Mouse (Mus musculus) liver, embryonic 14.5 days (tissue): Measurements from ENCODE around the gene Parn. TPM values are rescaled to one million over a fixed set of nuclear protein-coding genes. Genes with fewer than 3 reads are reported as not detected.

Experiments
- ATAC-seq: fragments of 200-750 bp; cut with Nextera tagmentation; 2 replicates; pipeline ENCODE4 v1.8.0; 2017; ENCODE audit warnings: moderate number of reproducible peaks, mild to moderate bottlenecking, moderate library complexity; ENCODE audit not compliant: insufficient read depth
- DNase-seq, 3 experiments: peaks; one replicate each; pipeline ENCODE4 v3.0.0-alpha.2; 2012 to 2013; ENCODE audit warnings: low read depth in 3 of 3, low spot score in 3 of 3
- H3K27ac ChIP-seq: fragments of 300-500 bp; sonication (generic); 2 replicates; pipeline ENCODE4 v1.5.1; 2014; ENCODE audit warnings: moderate library complexity, mild to moderate bottlenecking, control low read depth, inconsistent platforms
- H3K27me3 ChIP-seq: fragments of 300-500 bp; sonication (generic); 2 replicates; pipeline ENCODE4 v1.6.1; 2014; ENCODE audit warnings: mild to moderate bottlenecking, low read length, moderate library complexity; ENCODE audit not compliant: control insufficient read depth, insufficient read depth
- H3K36me3 ChIP-seq: fragments of 300-500 bp; sonication (generic); replicated peaks from 2 replicates; pipeline ENCODE4 v1.6.1; 2014; ENCODE audit warnings: low read depth; ENCODE audit not compliant: control insufficient read depth, insufficient read depth
- H3K4me1 ChIP-seq, 2 experiments: fragments of 200-500 bp in 1 of 2; fragments of 300-500 bp in 1 of 2; sonication (generic) in 1 of 2; replicated peaks; 2 replicates each; pipeline ENCODE4 v1.6.1; 2012 to 2014; ENCODE audit warnings: antibody characterized with exemption in 1 of 2, inconsistent platforms in 1 of 2, low read length in 1 of 2; ENCODE audit not compliant: control insufficient read depth in 2 of 2, insufficient read depth in 2 of 2
- H3K4me2 ChIP-seq: fragments of 300-500 bp; sonication (generic); 2 replicates; pipeline ENCODE4 v1.6.1; 2014; ENCODE audit warnings: low read depth, mild to moderate bottlenecking, control low read depth, moderate library complexity
- H3K4me3 ChIP-seq, 2 experiments: fragments of 200-500 bp in 1 of 2; fragments of 300-500 bp in 1 of 2; sonication (generic) in 1 of 2; 2 replicates each; pipeline ENCODE4 v1.5.1; 2012 to 2014; ENCODE audit warnings: low read depth in 2 of 2, low read length in 2 of 2, mild to moderate bottlenecking in 2 of 2, control low read depth in 1 of 2, inconsistent platforms in 1 of 2, moderate library complexity in 1 of 2; ENCODE audit not compliant: insufficient read depth in 1 of 2
- H3K9ac ChIP-seq: fragments of 300-500 bp; sonication (generic); replicated peaks from 2 replicates; pipeline ENCODE4 v1.6.1; 2014; ENCODE audit warnings: mild to moderate bottlenecking, control low read depth, moderate library complexity
- H3K9me3 ChIP-seq: fragments of 300-500 bp; sonication (generic); 2 replicates; pipeline ENCODE4 v1.6.1; 2016; ENCODE audit warnings: low read length, mixed read lengths; ENCODE audit not compliant: control insufficient read depth
- CTCF ChIP-seq: IDR thresholded peaks from 2 replicates; pipeline ENCODE4 v1.5.1; 2016; ENCODE audit warnings: antibody characterized with exemption, low read depth, control low read depth
- EP300 ChIP-seq: IDR thresholded peaks from 2 replicates; pipeline ENCODE4 v1.6.1; 2016; ENCODE audit warnings: antibody characterized with exemption, low read depth
- WGBS: fragments of 180-500 bp; shearing (Covaris S2); extraction: QIAGEN DNeasy Blood & Tissue Kit; methylation state at CpG from one replicate; pipeline ENCODE4 v1.1.7; 2014; ENCODE audit not compliant: insufficient replicate concordance; 5-methylcytosine and 5-hydroxymethylcytosine counted together
- polyA plus RNA-seq, 2 experiments: library from polyadenylated mRNA; depleted of rRNA in 1 of 2; stranded (reverse) in 1 of 2; unstranded in 1 of 2; fragments of >200 nt; fragmentation: Nextera tagmentation in 1 of 2; extraction: Ambion mirVana in 1 of 2; gene quantifications; 2 replicates each; pipeline versions ENCODE4 v1.2.1 to v1.2.3; 2012 to 2014

Gene Parn
- polyA plus RNA-seq, 2 experiments, result 7.1 to 12.9 TPM

- Histone ChIP-seq H3K4me2 (no peak overlapping the region), H3K9me3 (no peaks in the 10 kb centered on the region), H3K9ac (no peak overlapping the region), H3K4me3 (no peak overlapping the region), H3K27ac (no peak overlapping the region), H3K36me3 (no peaks in the 10 kb centered on the region), H3K27me3 (no peaks in the 10 kb centered on the region), H3K4me1 (no peaks in the 10 kb centered on the region)
- 42% methylated on average over 3 of the region's 3 CpGs for WGBS
- ATAC-seq, result no peak
- TF ChIP-seq EP300 (no peak), CTCF (no peak)
- DNase-seq, result no peak
These were observed 175.0 kb downstream of the Parn start for GRCm38 (mm10) chr16:13492996-13493395.

- ATAC-seq, result no peak
- H3K4me3 ChIP-seq, result no peak overlapping the region
- no peak overlapping the region for H3K27ac ChIP-seq
- no peaks in the 10 kb centered on the region for H3K27me3 ChIP-seq
- H3K9ac ChIP-seq, result no peak overlapping the region
- H3K9me3 ChIP-seq, result no peaks in the 10 kb centered on the region
- no peak for DNase-seq
- no peaks in the 10 kb centered on the region for H3K4me1 ChIP-seq
- TF ChIP-seq EP300 (no peak), CTCF (no peak)
- no peak overlapping the region for H3K4me2 ChIP-seq
- 61% methylated on average over 3 of the region's 3 CpGs for WGBS
- H3K36me3 ChIP-seq, result no peaks in the 10 kb centered on the region
These were observed 176.2 kb downstream of the Parn start for GRCm38 (mm10) chr16:13491776-13492175.

Other genes with a start within 250 kb of the Parn start
- gene Bfar, start 3.7 kb upstream of the Parn start, polyA plus RNA-seq (2012; rRNA removed), result 7.4 and 11.0 TPM in 2 replicates
- 9.6 and 10.3 TPM in 2 replicates for gene Bfar, start 3.7 kb upstream of the Parn start, polyA plus RNA-seq (2014; fragmentation: Nextera tagmentation; extraction: Ambion mirVana)
- gene 3110001I22Rik, start 3.8 kb upstream of the Parn start, polyA plus RNA-seq (2012; rRNA removed), result 1.3 and 1.7 TPM in 2 replicates
- gene 3110001I22Rik, start 3.8 kb upstream of the Parn start, polyA plus RNA-seq (2014; fragmentation: Nextera tagmentation; extraction: Ambion mirVana), result 2.2 and 2.3 TPM in 2 replicates
- 0.11 and 0.20 TPM in 2 replicates for gene Pla2g10, start 62.8 kb upstream of the Parn start, polyA plus RNA-seq (2012; rRNA removed)
- gene Pla2g10, start 62.8 kb upstream of the Parn start, polyA plus RNA-seq (2014; fragmentation: Nextera tagmentation; extraction: Ambion mirVana), result 0.19 TPM in 1 of 2 replicates, not detected in the other
- 4.4 and 7.2 TPM in 2 replicates for gene Rrn3, start 112.5 kb upstream of the Parn start, polyA plus RNA-seq (2012; rRNA removed)
- 15.3 and 17.3 TPM in 2 replicates for gene Rrn3, start 112.5 kb upstream of the Parn start, polyA plus RNA-seq (2014; fragmentation: Nextera tagmentation; extraction: Ambion mirVana)
- gene Ntan1, start 150.7 kb upstream of the Parn start, polyA plus RNA-seq (2012; rRNA removed), result 15.9 and 16.0 TPM in 2 replicates
- 40.6 and 41.7 TPM in 2 replicates for gene Ntan1, start 150.7 kb upstream of the Parn start, polyA plus RNA-seq (2014; fragmentation: Nextera tagmentation; extraction: Ambion mirVana)
- gene Pdxdc1, start 235.0 kb upstream of the Parn start, polyA plus RNA-seq (2012; rRNA removed), result 16.3 and 16.6 TPM in 2 replicates
- gene Pdxdc1, start 235.0 kb upstream of the Parn start, polyA plus RNA-seq (2014; fragmentation: Nextera tagmentation; extraction: Ambion mirVana), result 20.9 and 21.7 TPM in 2 replicates
- 0.54 and 0.75 TPM in 2 replicates for gene Mpv17l, start 235.0 kb upstream of the Parn start, polyA plus RNA-seq (2012; rRNA removed)
- gene Mpv17l, start 235.0 kb upstream of the Parn start, polyA plus RNA-seq (2014; fragmentation: Nextera tagmentation; extraction: Ambion mirVana), result 1.5 and 1.6 TPM in 2 replicates